Mouse (Mus musculus): ENCODE results near the gene Rap1gap. TPM values are rescaled to one million over a fixed set of nuclear protein-coding genes. Genes with fewer than 3 reads are reported as not detected.

Gene Rap1gap
- polyA plus RNA-seq, 1 experiment = 1.3 TPM

- Histone ChIP-seq H3ac (ENCODE audit: control insufficient read depth, insufficient read length, low read depth) (no peak overlapping the region), H3K4me3 (ENCODE audit: insufficient read depth, poor library complexity, severe bottlenecking) (no peak overlapping the region), H3K79me3 (ENCODE audit: low read depth) (no peaks in the 10 kb centered on the region), H3K27me3 (ENCODE audit: control insufficient read depth, insufficient read depth, insufficient read length) (no peaks in the 10 kb centered on the region), H3K79me2 (ENCODE audit: control insufficient read depth, insufficient read depth) (no peaks in the 10 kb centered on the region), H3K36me3 (ENCODE audit: control insufficient read depth, insufficient read depth) (peaks cover 75% of the 10 kb centered on the region)
- no peak for TF ChIP-seq FOSL1 (IDR thresholded peaks at IDR 0.05; ENCODE audit: insufficient read depth, low read length, poor library complexity, severe bottlenecking)
- no peak for TF ChIP-seq MYOD1 (IDR thresholded peaks at IDR 0.05; ENCODE audit: control insufficient read depth, insufficient read length, low read depth)
- no peak for TF ChIP-seq CTCF (IDR thresholded peaks at IDR 0.05; ENCODE audit: control insufficient read depth, insufficient read depth, insufficient read length)
- TF ChIP-seq USF1 (IDR thresholded peaks at IDR 0.05; ENCODE audit: low read depth) = no peak
- no peak for TF ChIP-seq CEBPB (IDR thresholded peaks at IDR 0.05; ENCODE audit: low read depth)
- TF ChIP-seq MAX (IDR thresholded peaks at IDR 0.05) = no peak
- no peak for TF ChIP-seq MYOG (IDR thresholded peaks at IDR 0.05; ENCODE audit: control insufficient read depth, extremely low read depth, insufficient read length)
These were observed 34.4 kb upstream of the Rap1gap start for GRCm38 (mm10) chr4:137630153-137630552.

- H3K27me3 ChIP-seq (ENCODE audit: control insufficient read depth, insufficient read depth, insufficient read length) = no peaks in the 10 kb centered on the region
- H3K79me2 ChIP-seq (ENCODE audit: control insufficient read depth, insufficient read depth) = no peaks in the 10 kb centered on the region
- no peak overlapping the region for H3K4me3 ChIP-seq (ENCODE audit: insufficient read depth, poor library complexity, severe bottlenecking)
- H3ac ChIP-seq (ENCODE audit: control insufficient read depth, insufficient read length, low read depth) = no peak overlapping the region
- TF ChIP-seq CTCF (IDR thresholded peaks at IDR 0.05; ENCODE audit: control insufficient read depth, insufficient read depth, insufficient read length) = no peak
- TF ChIP-seq FOSL1 (IDR thresholded peaks at IDR 0.05; ENCODE audit: insufficient read depth, low read length, poor library complexity, severe bottlenecking) = no peak
- H3K36me3 ChIP-seq (ENCODE audit: control insufficient read depth, insufficient read depth) = peaks cover 74% of the 10 kb centered on the region
- no peaks in the 10 kb centered on the region for H3K79me3 ChIP-seq (ENCODE audit: low read depth)
These were observed 32.9 kb upstream of the Rap1gap start for GRCm38 (mm10) chr4:137631596-137631995.

GRCm38 (mm10) chr4:137633394-137633793, 31.1 kb upstream of the Rap1gap start:
- no peaks in the 10 kb centered on the region for H3K27me3 ChIP-seq (ENCODE audit: control insufficient read depth, insufficient read depth, insufficient read length)
- H3ac ChIP-seq (ENCODE audit: control insufficient read depth, insufficient read length, low read depth) = no peak overlapping the region
- H3K36me3 ChIP-seq (ENCODE audit: control insufficient read depth, insufficient read depth) = peaks cover 71% of the 10 kb centered on the region
- no peak overlapping the region for H3K4me3 ChIP-seq (ENCODE audit: insufficient read depth, poor library complexity, severe bottlenecking)
- no peaks in the 10 kb centered on the region for H3K79me3 ChIP-seq (ENCODE audit: low read depth)
- TF ChIP-seq USF1 (IDR thresholded peaks at IDR 0.05; ENCODE audit: low read depth) (no peak), CEBPB (IDR thresholded peaks at IDR 0.05; ENCODE audit: low read depth) (no peak), MAX (IDR thresholded peaks at IDR 0.05) (no peak), CTCF (IDR thresholded peaks at IDR 0.05; ENCODE audit: control insufficient read depth, insufficient read depth, insufficient read length) (no peak), MYOG (IDR thresholded peaks at IDR 0.05; ENCODE audit: control insufficient read depth, extremely low read depth, insufficient read length) (no peak), FOSL1 (IDR thresholded peaks at IDR 0.05; ENCODE audit: insufficient read depth, low read length, poor library complexity, severe bottlenecking) (no peak), MYOD1 (IDR thresholded peaks at IDR 0.05; ENCODE audit: control insufficient read depth, insufficient read length, low read depth) (no peak)
- H3K79me2 ChIP-seq (ENCODE audit: control insufficient read depth, insufficient read depth) = no peaks in the 10 kb centered on the region

GRCm38 (mm10) chr4:137636597-137636996, 27.9 kb upstream of the Rap1gap start:
- no peaks in the 10 kb centered on the region for H3K79me3 ChIP-seq (ENCODE audit: low read depth)

DNA sequence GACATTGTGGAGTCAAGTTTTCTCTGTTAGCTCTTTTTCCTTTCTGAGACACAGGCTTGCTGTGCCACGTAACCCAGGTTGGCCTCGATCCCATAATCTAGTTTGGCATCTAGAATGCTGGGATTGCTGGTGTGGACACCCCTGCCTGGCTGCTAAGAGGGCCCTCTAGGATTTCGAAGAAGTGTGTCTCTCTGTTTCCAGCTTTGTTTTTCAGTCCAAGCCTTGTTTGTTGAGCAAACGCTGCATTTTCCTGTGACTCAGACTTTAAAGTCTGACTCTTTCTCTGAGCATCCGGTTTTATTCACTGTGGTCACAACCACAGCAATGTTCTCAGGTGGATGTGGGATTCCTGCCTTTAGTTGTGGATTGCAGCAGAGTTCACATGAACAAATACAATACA, 23.0 kb upstream of the Rap1gap start:
- Histone ChIP-seq H3K79me3 (ENCODE audit: low read depth) (peaks cover 7% of the 10 kb centered on the region), H3K4me3 (ENCODE audit: insufficient read depth, poor library complexity, severe bottlenecking) (no peak overlapping the region), H3ac (ENCODE audit: control insufficient read depth, insufficient read length, low read depth) (no peak overlapping the region), H3K36me3 (ENCODE audit: control insufficient read depth, insufficient read depth) (peaks cover 60% of the 10 kb centered on the region), H3K79me2 (ENCODE audit: control insufficient read depth, insufficient read depth) (peaks cover 13% of the 10 kb centered on the region), H3K27me3 (ENCODE audit: control insufficient read depth, insufficient read depth, insufficient read length) (no peaks in the 10 kb centered on the region)
- TF ChIP-seq FOSL1 (IDR thresholded peaks at IDR 0.05; ENCODE audit: insufficient read depth, low read length, poor library complexity, severe bottlenecking) (peak; percentile 84), CEBPB (IDR thresholded peaks at IDR 0.05; ENCODE audit: low read depth) (peak; percentile 59), CTCF (IDR thresholded peaks at IDR 0.05; ENCODE audit: control insufficient read depth, insufficient read depth, insufficient read length) (no peak), MAX (IDR thresholded peaks at IDR 0.05) (peak; percentile 36), MYOD1 (IDR thresholded peaks at IDR 0.05; ENCODE audit: control insufficient read depth, insufficient read length, low read depth) (peak; percentile 19), MYOG (IDR thresholded peaks at IDR 0.05; ENCODE audit: control insufficient read depth, extremely low read depth, insufficient read length) (no peak)

More at GRCm38 (mm10) chr4:137636597-137636996, 27.9 kb upstream of the Rap1gap start:
- H3K36me3 ChIP-seq (ENCODE audit: control insufficient read depth, insufficient read depth) = peaks cover 64% of the 10 kb centered on the region
- no peaks in the 10 kb centered on the region for H3K27me3 ChIP-seq (ENCODE audit: control insufficient read depth, insufficient read depth, insufficient read length)
- H3ac ChIP-seq (ENCODE audit: control insufficient read depth, insufficient read length, low read depth) = no peak overlapping the region
- no peak overlapping the region for H3K4me3 ChIP-seq (ENCODE audit: insufficient read depth, poor library complexity, severe bottlenecking)
- H3K79me2 ChIP-seq (ENCODE audit: control insufficient read depth, insufficient read depth) = no peaks in the 10 kb centered on the region
- TF ChIP-seq USF1 (IDR thresholded peaks at IDR 0.05; ENCODE audit: low read depth) (no peak), MAX (IDR thresholded peaks at IDR 0.05) (no peak), MYOD1 (IDR thresholded peaks at IDR 0.05; ENCODE audit: control insufficient read depth, insufficient read length, low read depth) (no peak), CEBPB (IDR thresholded peaks at IDR 0.05; ENCODE audit: low read depth) (no peak), MYOG (IDR thresholded peaks at IDR 0.05; ENCODE audit: control insufficient read depth, extremely low read depth, insufficient read length) (no peak), CTCF (IDR thresholded peaks at IDR 0.05; ENCODE audit: control insufficient read depth, insufficient read depth, insufficient read length) (no peak), FOSL1 (IDR thresholded peaks at IDR 0.05; ENCODE audit: insufficient read depth, low read length, poor library complexity, severe bottlenecking) (no peak)

GRCm38 (mm10) chr4:137642101-137642500, 22.4 kb upstream of the Rap1gap start:
- Histone ChIP-seq H3K27me3 (ENCODE audit: control insufficient read depth, insufficient read depth, insufficient read length) (no peaks in the 10 kb centered on the region), H3K4me3 (ENCODE audit: insufficient read depth, poor library complexity, severe bottlenecking) (no peak overlapping the region), H3K36me3 (ENCODE audit: control insufficient read depth, insufficient read depth) (peaks cover 64% of the 10 kb centered on the region), H3K79me2 (ENCODE audit: control insufficient read depth, insufficient read depth) (peaks cover 13% of the 10 kb centered on the region), H3K79me3 (ENCODE audit: low read depth) (peaks cover 7% of the 10 kb centered on the region), H3ac (ENCODE audit: control insufficient read depth, insufficient read length, low read depth) (no peak overlapping the region)
- TF ChIP-seq MYOD1 (IDR thresholded peaks at IDR 0.05; ENCODE audit: control insufficient read depth, insufficient read length, low read depth) (no peak), MYOG (IDR thresholded peaks at IDR 0.05; ENCODE audit: control insufficient read depth, extremely low read depth, insufficient read length) (no peak), USF1 (IDR thresholded peaks at IDR 0.05; ENCODE audit: low read depth) (no peak), CTCF (IDR thresholded peaks at IDR 0.05; ENCODE audit: control insufficient read depth, insufficient read depth, insufficient read length) (no peak), FOSL1 (IDR thresholded peaks at IDR 0.05; ENCODE audit: insufficient read depth, low read length, poor library complexity, severe bottlenecking) (no peak), MAX (IDR thresholded peaks at IDR 0.05) (no peak), CEBPB (IDR thresholded peaks at IDR 0.05; ENCODE audit: low read depth) (no peak)

Data from C2C12 (cell line).